Mouse (Mus musculus) liver, embryonic 15.5 days (tissue): ENCODE results near the gene Soat1. TPM values are rescaled to one million over a fixed set of nuclear protein-coding genes. Genes with fewer than 3 reads are reported as not detected.
A peak's percentile ranks its signal among the peaks of the same experiment; 100 is the strongest.

Source experiments
- ATAC-seq: fragments of 200-750 bp; cut with Nextera tagmentation; 2 replicates; pipeline ENCODE4 v1.8.0; 2017; ENCODE audit warnings: moderate number of reproducible peaks, mild to moderate bottlenecking, moderate library complexity; ENCODE audit not compliant: insufficient read depth
- H3K27ac ChIP-seq: fragments of 300-500 bp; sonication (generic); replicated peaks from 2 replicates; pipeline ENCODE4 v1.5.1; 2015; ENCODE audit warnings: mild to moderate bottlenecking, inconsistent platforms
- H3K27me3 ChIP-seq: fragments of 300-500 bp; sonication (generic); 2 replicates; pipeline ENCODE4 v1.6.1; 2015; ENCODE audit warnings: mild to moderate bottlenecking, inconsistent platforms
- H3K36me3 ChIP-seq: fragments of 300-500 bp; sonication (generic); replicated peaks from 2 replicates; pipeline ENCODE4 v1.6.1; 2015; ENCODE audit warnings: moderate library complexity, mild to moderate bottlenecking, inconsistent platforms
- H3K4me1 ChIP-seq: fragments of 300-500 bp; sonication (generic); replicated peaks from 2 replicates; pipeline ENCODE4 v1.6.1; 2015; ENCODE audit warnings: inconsistent platforms
- H3K4me2 ChIP-seq: fragments of 300-500 bp; sonication (generic); 2 replicates; pipeline ENCODE4 v1.6.1; 2015; ENCODE audit warnings: moderate library complexity, mild to moderate bottlenecking, inconsistent platforms
- H3K4me3 ChIP-seq: fragments of 300-500 bp; sonication (generic); replicated peaks from 2 replicates; pipeline ENCODE4 v1.5.1; 2015; ENCODE audit warnings: mild to moderate bottlenecking, inconsistent platforms
- H3K9ac ChIP-seq: fragments of 300-500 bp; sonication (generic); 2 replicates; pipeline ENCODE4 v1.6.1; 2015; ENCODE audit warnings: moderate library complexity, mild to moderate bottlenecking, inconsistent platforms
- H3K9me3 ChIP-seq: fragments of 300-500 bp; sonication (generic); replicated peaks from 2 replicates; pipeline ENCODE4 v1.6.1; 2016; ENCODE audit warnings: inconsistent platforms
- WGBS: fragments of 180-500 bp; shearing (Covaris S2); methylation state at CpG from one replicate; pipeline ENCODE4 v1.1.7; 2015; ENCODE audit warnings: mixed read lengths; ENCODE audit not compliant: insufficient replicate concordance; 5-methylcytosine and 5-hydroxymethylcytosine counted together
- polyA plus RNA-seq: library from polyadenylated mRNA; unstranded; fragments of >200 nt; fragmentation: Nextera tagmentation; extraction: Ambion mirVana; gene quantifications from 2 replicates; pipeline ENCODE4 v1.2.1, GENCODE M21; 2015

Gene Soat1
- polyA plus RNA-seq, 1 experiment from 2014 or later = 22.3 TPM

DNA sequence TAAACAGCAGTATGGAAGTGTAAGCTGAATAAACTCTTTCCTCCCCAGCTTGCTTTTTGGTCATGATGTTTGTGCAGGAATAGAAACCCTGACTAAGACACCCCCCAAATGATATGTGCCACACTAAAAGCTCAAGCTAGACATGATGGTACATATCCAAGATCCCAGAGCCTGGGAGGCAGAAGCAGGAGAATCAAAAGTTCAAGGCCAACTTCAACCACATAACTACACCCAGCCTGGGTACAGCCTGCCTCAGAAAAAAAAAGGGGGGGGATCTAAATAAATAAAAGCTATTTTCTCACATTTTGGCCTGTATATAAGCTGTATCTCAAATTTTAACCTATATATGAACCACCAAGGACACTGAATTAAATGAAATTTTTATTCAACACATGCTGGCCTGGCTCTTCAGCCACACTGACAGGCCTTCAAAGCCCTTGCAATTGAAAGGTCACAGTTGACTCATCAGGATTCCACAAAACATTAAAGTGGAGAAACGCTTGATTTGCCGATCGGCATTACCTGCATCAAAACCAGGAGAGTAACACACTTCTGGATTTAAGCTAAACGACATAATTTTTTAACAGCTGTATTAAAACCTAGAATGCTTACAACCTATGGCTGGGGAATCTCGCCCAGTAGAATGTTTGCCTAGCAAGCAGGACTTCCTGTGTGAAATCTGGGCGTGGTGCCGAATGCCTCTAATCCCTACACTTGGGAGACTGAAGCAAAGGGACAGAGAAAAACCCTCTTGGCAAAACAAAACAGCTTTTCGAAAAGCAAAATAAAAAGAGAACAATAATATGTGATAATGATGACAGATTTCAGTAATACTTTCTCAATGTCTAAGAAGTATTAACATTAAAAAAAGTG, 9.9 kb downstream of the Soat1 start:
- peaks cover 13% of the 10 kb centered on the region for H3K36me3 ChIP-seq
- H3K4me3 ChIP-seq = no peak overlapping the region
- no peak overlapping the region for H3K9ac ChIP-seq
- no peaks in the 10 kb centered on the region for H3K9me3 ChIP-seq
- no peak overlapping the region for H3K4me2 ChIP-seq
- no peaks in the 10 kb centered on the region for H3K27me3 ChIP-seq
- peaks cover 60% of the 10 kb centered on the region for H3K4me1 ChIP-seq
- 68% methylated on average over 8 of the region's 8 CpGs for WGBS
- no peak overlapping the region for H3K27ac ChIP-seq
- ATAC-seq = no peak

DNA sequence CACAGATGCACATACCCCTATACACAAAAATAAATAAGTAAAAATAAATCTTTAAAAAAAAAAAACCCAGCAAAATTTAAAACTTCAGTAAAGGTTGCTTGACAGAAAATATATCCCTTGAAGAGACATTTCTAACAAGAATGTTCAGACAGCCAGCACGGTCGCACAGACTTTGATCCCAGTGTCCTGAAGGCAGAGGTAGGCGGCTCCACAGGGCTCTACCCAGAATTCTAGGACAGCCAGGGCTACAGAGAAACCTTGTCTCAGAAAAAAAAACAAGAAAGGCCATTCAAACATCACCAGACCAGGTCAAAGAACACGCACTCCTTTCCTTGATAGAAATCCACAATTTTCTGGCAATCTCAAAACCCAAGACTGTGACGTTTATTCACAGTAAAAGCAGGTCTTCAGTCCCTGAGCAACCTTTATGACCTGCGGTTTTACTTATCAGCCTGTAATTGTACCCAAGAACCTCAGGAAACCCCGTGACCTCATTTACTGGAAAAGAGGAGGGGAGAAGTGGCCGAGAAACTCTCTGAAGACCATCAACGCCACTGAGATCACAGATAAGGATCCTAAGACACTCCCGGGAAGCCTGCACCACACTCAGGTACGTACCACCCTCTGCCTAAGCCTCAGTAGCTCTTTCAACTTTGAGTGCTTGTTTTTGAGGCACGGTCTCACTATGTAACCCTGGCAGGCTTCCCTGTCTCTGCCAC, 11.7 kb downstream of the Soat1 start:
- peak overlapping the region; percentile 11; the same call in 1 of the 2 replicates for H3K27ac ChIP-seq
- no peak overlapping the region for H3K4me2 ChIP-seq
- H3K36me3 ChIP-seq = peaks cover 13% of the 10 kb centered on the region
- H3K4me3 ChIP-seq = no peak overlapping the region
- H3K9ac ChIP-seq = no peak overlapping the region
- no peaks in the 10 kb centered on the region for H3K27me3 ChIP-seq
- ATAC-seq = no peak
- peaks cover 57% of the 10 kb centered on the region for H3K4me1 ChIP-seq
- WGBS = 24% methylated on average over 12 of the region's 12 CpGs
- H3K9me3 ChIP-seq = no peaks in the 10 kb centered on the region

- 64% methylated on average over 6 of the region's 6 CpGs for WGBS
Observed at GRCm38 (mm10) chr1:156461036-156461435, 13.1 kb downstream of the Soat1 start.

GRCm38 (mm10) chr1:156460216-156460615, 13.9 kb downstream of the Soat1 start:
- H3K27ac ChIP-seq = peak overlapping the region; percentile 62; the same call in 1 of the 2 replicates
- no peak overlapping the region for H3K4me2 ChIP-seq
- H3K9me3 ChIP-seq = no peaks in the 10 kb centered on the region
- no peaks in the 10 kb centered on the region for H3K36me3 ChIP-seq
- H3K27me3 ChIP-seq = no peaks in the 10 kb centered on the region
- H3K4me3 ChIP-seq = no peak overlapping the region
- WGBS = 77% methylated on average over 4 of the region's 4 CpGs
- ATAC-seq = no peak
- no peak overlapping the region for H3K9ac ChIP-seq
- peaks cover 58% of the 10 kb centered on the region for H3K4me1 ChIP-seq

More at GRCm38 (mm10) chr1:156461036-156461435, 13.1 kb downstream of the Soat1 start:
- H3K27ac ChIP-seq = peak overlapping the region; percentile 19; the same call in 1 of the 2 replicates
- no peak overlapping the region for H3K9ac ChIP-seq
- H3K4me1 ChIP-seq = peaks cover 57% of the 10 kb centered on the region
- no peak for ATAC-seq
- no peaks in the 10 kb centered on the region for H3K9me3 ChIP-seq
- peaks cover 6% of the 10 kb centered on the region for H3K36me3 ChIP-seq
- H3K4me2 ChIP-seq = no peak overlapping the region
- H3K4me3 ChIP-seq = no peak overlapping the region
- no peaks in the 10 kb centered on the region for H3K27me3 ChIP-seq

DNA sequence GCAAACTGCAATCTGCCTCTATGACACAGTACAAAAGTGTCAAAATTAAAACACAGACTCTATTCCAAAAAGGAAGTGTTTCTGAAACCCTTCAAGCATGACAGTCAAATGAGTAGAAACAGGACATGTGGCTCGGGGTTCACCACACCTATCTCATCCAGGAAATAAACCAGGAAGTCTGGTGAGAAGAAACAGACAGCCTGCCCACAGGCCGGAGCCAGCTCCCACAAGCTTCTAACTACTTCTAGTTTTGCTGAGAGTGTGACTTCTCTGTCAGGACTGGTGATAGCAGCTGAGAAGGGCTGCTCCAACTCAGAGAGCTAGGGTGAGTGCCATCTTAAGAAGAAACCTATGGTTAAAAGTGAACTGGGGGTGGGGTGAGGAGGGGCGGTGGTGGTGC, 14.4 kb downstream of the Soat1 start:
- H3K4me2 ChIP-seq = no peak overlapping the region
- ATAC-seq = no peak
- H3K4me1 ChIP-seq = peaks cover 56% of the 10 kb centered on the region
- H3K4me3 ChIP-seq = no peak overlapping the region
- peak overlapping the region; percentile 62 for H3K27ac ChIP-seq
- WGBS = 27% methylated on average over 3 of the region's 3 CpGs
- no peaks in the 10 kb centered on the region for H3K27me3 ChIP-seq
- H3K9me3 ChIP-seq = no peaks in the 10 kb centered on the region
- no peak overlapping the region for H3K9ac ChIP-seq
- no peaks in the 10 kb centered on the region for H3K36me3 ChIP-seq

GRCm38 (mm10) chr1:156458391-156459060, 15.6 kb downstream of the Soat1 start:
- Histone ChIP-seq H3K27ac (peak overlapping the region; percentile 58), H3K4me2 (peak overlapping the region; percentile 14; the same call in 1 of the 2 replicates), H3K9me3 (no peaks in the 10 kb centered on the region), H3K9ac (no peak overlapping the region), H3K36me3 (no peaks in the 10 kb centered on the region), H3K4me3 (no peak overlapping the region), H3K27me3 (no peaks in the 10 kb centered on the region), H3K4me1 (peaks cover 49% of the 10 kb centered on the region)
- 0 out of 2 replicates have a peak, but pooled peaks have one; percentile 19 for ATAC-seq
- 29% methylated on average over 8 of the region's 8 CpGs for WGBS

DNA sequence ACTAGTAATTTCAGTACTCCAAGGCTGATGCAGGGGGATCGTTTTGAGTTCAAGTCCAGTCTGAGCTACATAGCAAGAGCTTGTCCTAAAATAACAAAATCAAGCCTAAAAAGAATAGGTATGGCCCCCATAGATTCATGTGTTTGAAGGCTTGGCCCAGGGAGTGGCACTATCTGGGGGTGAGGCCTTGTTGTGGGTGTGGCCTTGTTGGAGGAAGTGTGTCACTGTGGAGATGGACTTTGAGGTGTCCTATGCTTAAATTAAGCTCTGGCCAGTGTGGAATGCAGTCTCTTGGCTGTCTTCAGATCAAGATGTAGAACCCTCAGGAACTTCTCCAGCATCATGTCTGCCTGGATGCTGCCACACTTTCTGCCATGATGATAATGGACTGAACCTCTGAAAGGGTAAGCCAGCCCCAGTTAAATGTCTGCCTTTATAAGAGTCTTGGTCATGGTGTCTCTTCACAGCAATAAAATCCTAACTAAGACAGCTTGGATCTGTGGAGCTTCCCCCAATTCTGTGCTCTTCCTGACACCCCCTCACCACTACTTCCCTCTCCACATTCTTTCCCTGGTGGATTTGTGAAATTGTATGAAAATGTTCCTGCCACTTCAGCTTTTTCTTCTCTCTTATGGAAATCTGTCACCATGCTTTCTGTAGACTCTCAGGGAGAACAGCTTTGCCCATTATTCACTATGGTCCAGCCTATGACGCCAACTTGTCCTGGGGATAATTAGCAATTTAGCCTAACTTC, 18.9 kb downstream of the Soat1 start:
- no peak overlapping the region for H3K9ac ChIP-seq
- H3K36me3 ChIP-seq = no peaks in the 10 kb centered on the region
- no peak for ATAC-seq
- 75% methylated on average over 2 of the region's 2 CpGs for WGBS
- no peaks in the 10 kb centered on the region for H3K9me3 ChIP-seq
- H3K27ac ChIP-seq = no peak overlapping the region
- no peak overlapping the region for H3K4me3 ChIP-seq
- H3K4me1 ChIP-seq = peaks cover 25% of the 10 kb centered on the region
- H3K27me3 ChIP-seq = no peaks in the 10 kb centered on the region
- H3K4me2 ChIP-seq = no peak overlapping the region

GRCm38 (mm10) chr1:156454384-156454783, 19.7 kb downstream of the Soat1 start:
- no peak overlapping the region for H3K4me3 ChIP-seq
- no peaks in the 10 kb centered on the region for H3K27me3 ChIP-seq
- no peak for ATAC-seq
- H3K27ac ChIP-seq = no peak overlapping the region
- H3K4me2 ChIP-seq = no peak overlapping the region
- H3K9ac ChIP-seq = no peak overlapping the region
- 56% methylated on average over 7 of the region's 7 CpGs for WGBS
- peaks cover 17% of the 10 kb centered on the region for H3K4me1 ChIP-seq
- no peaks in the 10 kb centered on the region for H3K36me3 ChIP-seq
- H3K9me3 ChIP-seq = no peaks in the 10 kb centered on the region

- 70% methylated on average over 10 of the region's 10 CpGs for WGBS
- no peak for ATAC-seq
- H3K4me3 ChIP-seq = no peak overlapping the region
Observed at GRCm38 (mm10) chr1:156453876-156454275, 20.3 kb downstream of the Soat1 start.

GRCm38 (mm10) chr1:156450478-156450877, 23.7 kb downstream of the Soat1 start:
- H3K4me2 ChIP-seq = no peak overlapping the region
- no peak overlapping the region for H3K9ac ChIP-seq
- H3K27ac ChIP-seq = no peak overlapping the region
- WGBS = 51% methylated on average over 4 of the region's 4 CpGs
- 0 out of 2 replicates have a peak, but pooled peaks cover 4% of the 10 kb centered on the region for H3K4me1 ChIP-seq
- H3K27me3 ChIP-seq = no peaks in the 10 kb centered on the region
- no peak overlapping the region for H3K4me3 ChIP-seq
- H3K36me3 ChIP-seq = peaks cover 5% of the 10 kb centered on the region; the same call in 1 of the 2 replicates
- no peaks in the 10 kb centered on the region for H3K9me3 ChIP-seq
- ATAC-seq = no peak

More at GRCm38 (mm10) chr1:156453876-156454275, 20.3 kb downstream of the Soat1 start:
- Histone ChIP-seq H3K9me3 (no peaks in the 10 kb centered on the region), H3K27ac (no peak overlapping the region), H3K36me3 (no peaks in the 10 kb centered on the region), H3K4me1 (0 out of 2 replicates have a peak, but pooled peaks cover 15% of the 10 kb centered on the region), H3K9ac (no peak overlapping the region), H3K4me2 (no peak overlapping the region), H3K27me3 (no peaks in the 10 kb centered on the region)
